Mouse (Mus musculus): ENCODE data around the gene Tshz2. TPM values are rescaled to one million over a fixed set of nuclear protein-coding genes. Genes with fewer than 3 reads are reported as not detected.
"Not testable (repeated sequence)": the region's sequence is repeated elsewhere in the genome, so short reads cannot be mapped to it uniquely, and the experiment has no call there.

Gene Tshz2
- total RNA-seq (2021) = 10 to 100 TPM in 1 of 2 experiments, 1 to 10 TPM in 1; 9.4 to 11.5 TPM
- long read RNA-seq, experiment 1, partial matches to known transcripts = 0 of 2 reads
- long read RNA-seq, experiment 1, other reads (novel, unspliced or antisense) = 2 of 2 reads
- long read RNA-seq, experiment 2, partial matches to known transcripts = 0 of 1 reads
- long read RNA-seq, experiment 2, other reads (novel, unspliced or antisense) = 1 of 1 reads

DNA sequence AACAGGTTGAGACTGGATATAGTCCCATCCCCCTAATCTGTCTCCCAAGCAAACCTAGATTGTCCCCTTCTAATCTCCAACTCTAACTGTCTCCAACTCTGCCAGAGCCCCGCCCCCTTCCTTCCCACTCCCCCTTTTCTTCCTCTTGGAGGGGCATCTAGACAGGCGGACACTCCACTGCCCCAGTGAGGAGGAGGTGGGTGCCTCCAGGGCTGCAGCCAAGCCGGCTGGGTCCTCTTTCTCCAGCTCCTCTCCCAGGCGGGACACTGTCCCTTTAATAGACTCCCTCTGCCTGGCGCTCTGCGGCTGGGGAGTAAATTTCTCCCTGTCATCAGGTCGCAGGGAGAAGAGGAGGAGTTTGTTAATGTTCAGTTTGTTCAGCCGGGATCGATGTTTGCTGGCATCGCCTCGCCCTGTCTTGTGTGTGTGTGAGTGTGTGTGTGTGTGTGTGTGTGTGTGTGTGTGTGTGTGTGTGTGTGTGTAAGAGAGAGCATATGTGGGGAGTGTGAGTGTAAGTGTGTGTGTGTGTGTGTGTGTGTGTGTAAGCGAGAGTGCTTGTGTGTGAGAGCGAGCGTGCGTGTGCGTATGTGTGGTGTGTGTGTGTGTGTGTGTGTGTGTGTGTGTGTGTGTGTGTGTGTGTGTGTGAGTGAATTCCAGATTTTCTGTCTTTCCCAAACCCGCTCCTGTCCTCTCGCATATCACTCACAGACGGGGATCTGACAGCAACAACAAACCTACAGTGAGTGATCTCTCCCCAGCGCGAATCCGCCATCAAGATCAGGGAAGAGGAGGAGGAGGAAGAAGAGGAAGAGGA, at the start of gene Tshz2:
Gene Tshz2, plus strand, starts transcription at position 676 of the 814 bp plus-strand sequence.
- DNase-seq (ENCODE audit: low spot score) = peak; percentile 60

DNA sequence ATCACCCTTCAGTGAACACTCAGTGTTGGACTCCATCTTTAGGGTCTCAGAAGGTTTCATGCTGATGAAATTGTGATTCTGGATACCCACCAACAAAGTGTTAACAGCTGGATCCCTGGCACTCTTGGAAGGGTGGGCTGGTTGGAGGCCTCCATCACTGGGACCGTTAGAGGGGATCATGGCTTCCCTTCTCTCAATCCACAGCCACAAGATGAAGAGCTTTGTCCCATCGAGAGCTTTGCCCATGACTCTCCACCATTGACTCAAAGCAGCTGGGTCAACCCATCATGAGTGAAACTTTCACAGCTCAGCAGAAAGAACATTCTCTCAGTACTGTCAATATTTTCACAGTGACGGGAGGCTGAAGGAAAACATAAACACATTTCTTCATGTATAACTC, 49.3 kb upstream of the Tshz2 start:
- no peak for DNase-seq (ENCODE audit: low spot score)

DNA sequence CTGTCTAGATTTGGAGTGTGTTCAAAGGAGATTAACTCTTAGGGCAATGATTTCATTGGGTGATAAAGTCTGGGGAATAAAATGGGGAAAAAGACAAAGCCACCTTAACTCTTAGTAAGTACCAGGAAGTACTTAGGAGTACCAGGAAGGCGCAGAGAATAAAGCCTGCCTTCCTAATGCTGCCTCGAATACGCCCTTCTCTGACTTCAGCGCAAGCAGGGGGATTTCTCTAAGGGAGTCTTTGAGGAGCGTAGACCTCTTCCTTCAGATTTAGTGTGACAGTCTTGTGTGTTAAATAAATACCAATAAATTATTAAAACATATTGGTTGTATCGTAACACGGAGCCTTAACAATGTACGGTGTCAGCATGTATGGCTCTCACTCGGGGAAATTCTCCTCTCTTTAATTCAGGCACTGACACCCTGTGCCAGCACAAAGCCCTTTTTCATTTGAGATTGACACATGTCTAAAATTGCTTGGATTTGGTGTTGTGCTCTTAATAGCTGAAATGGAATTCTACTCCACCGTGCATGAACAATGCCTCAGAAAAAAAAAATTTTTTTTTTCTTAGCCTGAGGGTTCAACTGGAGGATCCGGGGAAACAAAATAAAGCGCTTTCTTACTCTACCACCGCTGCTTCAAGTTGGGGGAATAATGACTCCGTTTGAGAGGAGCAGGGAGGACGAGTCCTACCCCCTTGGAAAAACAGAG, 47.9 kb upstream of the Tshz2 start:
- no peak for DNase-seq (ENCODE audit: low spot score)

DNA sequence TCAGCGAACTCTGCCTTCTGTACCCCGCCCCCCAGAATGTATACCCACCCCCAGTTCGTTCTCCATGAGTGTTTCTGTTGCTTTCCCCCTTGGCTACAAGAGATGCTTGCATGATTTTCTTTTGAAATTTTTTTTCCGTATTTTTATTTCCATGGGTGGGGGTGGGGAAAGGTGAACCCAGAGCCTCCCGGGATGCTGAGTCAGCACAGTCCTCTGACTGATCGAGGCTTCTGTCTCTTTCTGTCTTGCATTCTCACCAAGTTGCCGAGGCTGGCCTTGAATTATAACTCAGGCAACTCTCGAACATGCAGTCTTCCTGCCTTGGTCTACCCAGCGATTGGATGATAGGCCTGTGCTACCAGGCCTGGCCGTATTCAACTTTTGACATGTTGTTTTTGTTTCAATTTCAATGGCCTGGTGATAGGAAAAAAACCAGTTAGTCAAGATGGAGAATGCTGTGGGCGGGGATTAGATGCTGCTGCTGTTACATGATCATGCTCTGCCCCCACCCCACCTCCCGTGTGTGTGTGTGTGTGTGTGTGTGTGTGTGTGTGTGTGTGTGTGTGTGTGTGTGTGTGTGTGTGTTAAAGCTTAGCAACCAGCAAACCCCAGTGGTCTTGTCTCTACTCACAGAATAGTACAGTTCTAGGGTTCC, 47.1 kb upstream of the Tshz2 start:
- DNase-seq (ENCODE audit: low spot score) = no peak

DNA sequence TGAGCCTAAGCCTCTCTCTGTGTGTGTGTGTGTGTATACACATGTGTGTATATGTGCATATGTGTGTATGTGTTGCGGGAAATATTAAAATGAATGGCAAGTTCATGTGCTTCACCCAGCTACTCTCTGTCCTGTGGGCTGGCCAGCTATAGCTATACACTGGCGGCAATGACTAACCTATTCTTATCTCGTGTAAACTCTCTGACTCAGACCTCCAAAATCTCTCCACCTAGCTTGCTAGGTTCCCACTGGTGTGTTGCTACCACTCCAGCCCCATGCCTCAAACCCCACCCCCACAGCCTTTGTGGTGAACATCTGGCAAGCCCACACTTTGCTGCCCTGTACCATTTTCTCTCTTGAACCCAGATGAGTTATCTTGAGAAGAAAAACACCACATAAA, 46.1 kb upstream of the Tshz2 start:
- DNase-seq (ENCODE audit: low spot score) = no peak

DNA sequence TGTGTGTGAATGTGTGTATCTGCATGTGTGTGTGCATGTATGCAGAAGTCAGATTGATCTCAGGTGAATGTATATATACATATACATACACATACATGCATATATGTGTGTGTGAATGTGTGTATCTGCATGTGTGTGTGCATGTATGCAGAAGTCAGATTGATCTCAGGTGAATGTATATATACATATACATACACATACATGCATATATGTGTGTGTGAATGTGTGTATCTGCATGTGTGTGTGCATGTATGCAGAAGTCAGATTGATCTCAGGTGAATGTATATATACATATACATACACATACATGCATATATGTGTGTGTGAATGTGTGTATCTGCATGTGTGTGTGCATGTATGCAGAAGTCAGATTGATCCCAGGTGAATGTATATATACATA, 45.2 kb upstream of the Tshz2 start, which contains the start of gene Gm11011:
Gene Gm11011, minus strand, starts transcription at position 101 of the 400 bp plus-strand sequence.
- not testable (repeated sequence) for DNase-seq (ENCODE audit: low spot score)

DNA sequence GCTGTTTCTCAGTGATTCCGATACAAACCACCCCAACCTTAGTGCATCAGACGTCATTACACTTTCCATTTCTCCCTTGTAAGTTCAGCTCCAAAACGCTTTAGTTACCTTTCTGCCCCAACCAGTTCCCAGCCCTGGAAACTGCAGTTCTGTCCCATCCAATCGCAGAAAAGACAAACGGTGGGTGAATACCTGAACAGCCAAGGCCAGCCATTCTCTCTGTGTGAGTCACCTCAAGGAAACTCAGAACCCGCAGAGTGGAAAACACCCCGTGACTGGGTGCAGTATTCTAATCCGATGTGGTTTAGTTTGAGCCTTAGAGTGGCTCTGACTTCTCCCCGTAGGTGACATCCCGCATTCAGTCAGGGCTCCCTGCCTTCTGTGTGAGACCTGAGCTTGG, 43.1 kb upstream of the Tshz2 start:
- DNase-seq (ENCODE audit: low spot score) = no peak

DNA sequence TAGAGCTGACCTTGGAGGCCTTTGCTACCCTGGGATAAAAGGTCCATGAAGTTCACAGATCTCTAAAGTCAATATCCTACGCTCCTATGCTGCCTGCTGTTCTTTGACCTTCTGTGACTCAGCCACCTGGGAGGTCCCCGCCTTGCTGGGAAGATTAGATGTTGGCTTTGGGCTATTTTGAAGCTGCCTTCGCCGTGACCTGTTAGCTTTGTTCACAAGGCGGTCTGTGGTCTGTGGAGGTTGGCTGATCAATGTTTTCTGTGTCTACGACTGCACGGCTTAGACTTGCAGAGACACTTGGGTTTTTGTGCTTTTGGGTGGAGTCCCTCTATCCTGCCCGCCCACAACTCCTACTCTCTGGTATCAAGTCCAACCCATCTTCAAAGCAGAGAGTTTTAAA, 42.4 kb upstream of the Tshz2 start:
- no peak for DNase-seq (ENCODE audit: low spot score)

DNA sequence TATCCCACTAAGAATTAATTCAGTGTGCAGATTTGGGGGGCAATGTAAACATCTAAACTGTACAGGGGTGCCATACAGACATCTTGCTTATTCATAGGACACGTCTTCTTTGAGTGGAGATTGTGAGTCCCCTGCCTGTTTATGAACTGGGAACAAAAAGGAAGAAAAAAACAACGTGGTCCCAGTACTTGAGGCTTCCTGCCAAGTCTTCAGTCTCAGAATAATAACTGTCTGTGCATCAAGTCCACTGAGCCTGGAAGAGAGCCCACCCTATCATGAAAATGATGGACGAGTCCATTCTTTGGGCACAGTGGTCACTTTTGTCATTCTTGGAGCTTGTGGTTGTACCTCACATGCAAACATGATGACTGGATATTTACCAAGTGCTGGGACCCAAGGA, 39.1 kb upstream of the Tshz2 start:
- no peak for DNase-seq (ENCODE audit: low spot score)

DNA sequence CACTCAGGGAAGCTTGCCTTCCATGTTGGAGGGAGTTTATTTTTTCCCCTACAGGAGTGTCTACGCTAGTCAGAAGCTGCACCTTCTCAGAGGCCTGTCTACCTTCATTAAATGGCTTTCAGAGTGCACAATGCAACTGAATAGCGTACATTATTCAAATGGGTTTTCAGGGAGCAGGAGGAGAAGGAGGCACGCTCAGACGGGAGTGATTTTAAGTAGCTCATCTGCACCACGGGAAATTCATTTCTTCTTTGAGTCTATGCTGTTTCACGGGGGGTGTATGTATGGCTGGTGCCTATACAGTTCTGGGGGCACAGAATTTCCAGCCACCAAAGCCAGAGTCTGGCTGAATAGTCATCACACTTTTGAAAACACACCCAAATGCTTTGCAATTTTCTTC, 35.5 kb upstream of the Tshz2 start:
- no peak for DNase-seq (ENCODE audit: low spot score)

DNA sequence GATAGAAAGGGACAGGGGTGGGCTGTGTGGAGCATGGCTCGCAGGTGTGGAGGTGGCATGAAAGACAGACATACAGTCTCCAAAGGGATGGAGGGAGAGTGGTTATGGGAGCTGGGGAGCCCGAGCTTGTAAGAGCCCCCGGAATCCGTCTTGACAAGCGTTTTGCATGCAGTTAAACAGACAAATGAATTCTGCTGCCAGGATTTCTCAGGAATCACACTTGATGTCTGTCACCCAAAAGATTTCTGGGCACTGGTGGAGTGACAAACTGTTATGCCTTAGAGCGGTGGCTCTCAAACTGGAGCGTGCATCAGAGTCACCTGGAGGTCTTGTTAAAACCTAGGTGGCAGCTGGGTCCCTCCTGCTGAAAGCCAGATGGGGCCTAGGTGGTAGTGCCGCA, 34.8 kb upstream of the Tshz2 start:
- DNase-seq (ENCODE audit: low spot score) = no peak

DNA sequence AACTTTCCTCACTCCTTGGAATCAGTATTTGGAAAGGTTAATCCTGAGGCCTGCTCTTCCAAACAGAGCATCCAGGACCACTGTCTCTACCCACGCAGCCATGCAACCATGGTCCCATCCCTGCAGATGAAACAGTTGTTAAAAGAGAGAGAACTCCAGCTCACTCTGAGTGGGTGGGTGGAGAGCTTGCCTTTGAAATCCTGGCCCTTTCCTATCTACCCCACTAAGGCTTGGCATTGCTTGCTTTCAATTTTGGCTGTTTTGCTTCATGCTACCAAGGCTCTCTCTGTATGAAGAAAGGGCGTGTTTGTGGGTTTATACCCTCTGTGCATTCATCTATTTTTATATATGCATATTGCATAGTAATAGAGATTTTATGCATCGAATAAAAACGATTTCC, 33.2 kb upstream of the Tshz2 start:
- no peak for DNase-seq (ENCODE audit: low spot score)

DNA sequence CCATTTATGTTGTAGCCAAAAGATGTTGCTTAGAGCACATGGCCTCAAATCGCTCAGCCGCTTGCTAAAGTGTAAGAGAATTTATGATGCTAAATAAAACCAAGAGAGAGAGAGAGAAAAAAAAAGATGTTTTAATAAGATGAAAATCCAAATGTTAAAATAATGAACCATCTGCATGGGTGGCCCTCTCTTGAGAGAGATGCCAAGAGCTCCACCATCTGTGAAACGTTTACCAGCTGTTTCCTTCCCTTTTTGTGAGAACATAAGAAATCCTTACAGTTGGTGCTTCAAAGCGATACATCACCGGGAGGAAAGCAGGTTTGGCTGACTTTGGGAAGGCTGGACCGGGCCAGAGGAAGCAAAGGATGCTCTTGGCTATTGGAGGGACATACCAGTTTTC, 32.6 kb upstream of the Tshz2 start:
- DNase-seq (ENCODE audit: low spot score) = no peak

DNA sequence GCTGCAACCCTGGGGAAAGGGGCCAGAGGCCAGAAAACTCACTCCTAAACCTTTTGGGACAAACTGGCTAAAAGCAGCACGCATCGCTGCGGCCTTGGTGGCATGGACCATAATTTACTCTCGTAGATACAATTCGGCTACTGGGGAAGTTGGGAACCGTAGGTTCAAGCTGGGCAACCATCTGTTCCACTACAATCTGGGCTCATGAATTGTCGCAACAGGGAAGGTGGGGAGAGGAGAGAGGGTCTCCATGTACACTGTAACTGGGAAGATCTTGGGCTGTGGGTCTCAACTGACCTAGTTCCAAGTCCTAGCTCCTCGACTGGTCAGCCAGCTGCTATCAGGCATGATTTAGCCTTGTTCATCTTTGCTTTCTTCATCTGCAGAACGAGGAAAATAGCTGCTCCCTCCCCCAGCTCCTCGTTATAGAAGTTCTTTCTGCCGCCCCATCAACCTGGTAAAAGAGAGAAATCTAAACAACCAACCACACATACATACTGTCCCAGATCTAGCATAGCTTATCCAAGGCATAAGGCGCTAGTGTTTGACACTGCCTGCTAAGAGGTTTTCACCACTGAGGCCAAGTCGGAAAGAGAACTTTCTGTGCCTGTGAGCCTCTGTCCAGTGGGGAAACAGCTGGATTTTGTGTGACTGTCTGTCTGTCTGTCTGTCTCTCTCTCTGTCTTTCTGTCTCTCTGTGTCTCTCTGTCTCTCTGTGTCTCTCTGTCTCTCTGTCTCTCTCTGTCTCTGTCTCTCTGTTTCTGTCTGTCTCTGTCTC, 25.7 kb upstream of the Tshz2 start:
- no peak for DNase-seq (ENCODE audit: low spot score)

DNA sequence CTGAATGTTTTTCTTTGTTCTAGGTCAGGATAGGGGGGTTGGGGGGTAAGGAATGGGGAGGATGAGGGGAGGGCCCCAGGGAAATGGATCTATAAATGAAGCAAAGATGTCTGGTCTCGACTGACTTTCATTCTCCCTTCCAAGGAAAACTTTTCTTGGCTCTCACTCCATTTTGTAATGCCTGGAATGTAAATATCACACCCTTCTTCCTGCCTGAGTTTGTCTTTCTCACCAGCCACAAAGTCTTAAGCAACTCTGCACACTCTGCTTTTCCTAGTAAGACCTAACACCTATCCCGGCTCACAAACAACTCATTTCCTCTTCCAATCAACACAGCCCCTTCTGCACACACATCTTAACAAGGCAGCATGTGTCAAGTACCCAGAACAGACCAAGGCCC, 25.0 kb upstream of the Tshz2 start:
- no peak for DNase-seq (ENCODE audit: low spot score)

DNA sequence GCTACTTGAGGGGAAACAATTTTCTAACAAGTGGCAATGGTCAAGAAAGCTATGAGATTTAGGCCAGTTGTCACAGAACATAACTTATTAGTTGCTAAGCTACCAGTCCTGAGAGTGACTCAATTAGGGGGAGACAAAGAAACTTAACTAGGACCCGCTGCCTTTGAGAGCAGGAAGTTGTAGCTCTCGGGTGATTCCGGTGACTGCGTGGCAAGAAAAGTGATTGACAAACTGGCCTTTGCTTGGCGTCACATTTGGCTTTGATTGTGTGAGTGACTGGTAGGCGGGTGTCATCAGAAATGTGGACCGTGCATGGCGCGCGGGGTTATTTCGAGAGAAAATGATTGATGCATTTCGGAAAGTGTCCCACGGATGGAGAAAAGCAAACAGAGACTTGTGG, 22.9 kb upstream of the Tshz2 start:
- DNase-seq (ENCODE audit: low spot score) = no peak

DNA sequence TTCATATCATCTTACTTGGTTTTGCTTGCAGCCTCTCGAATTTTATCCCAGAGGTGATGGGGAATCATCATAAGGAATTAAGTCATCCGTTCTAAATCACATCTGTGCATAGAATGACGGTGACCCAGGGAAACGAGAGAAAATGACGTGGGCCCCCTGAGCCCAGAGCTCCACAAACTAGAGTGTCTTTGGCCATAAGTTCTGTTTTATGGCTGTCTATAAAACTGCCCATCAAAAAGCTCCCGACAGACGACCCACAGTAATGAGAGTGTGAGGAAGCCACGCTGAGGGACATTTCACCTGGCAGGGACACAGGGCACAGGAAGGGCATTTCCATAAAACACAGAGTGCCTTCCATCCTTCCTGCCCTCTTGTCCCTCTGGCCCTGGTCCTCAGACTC, 21.9 kb upstream of the Tshz2 start:
- DNase-seq (ENCODE audit: low spot score) = no peak

DNA sequence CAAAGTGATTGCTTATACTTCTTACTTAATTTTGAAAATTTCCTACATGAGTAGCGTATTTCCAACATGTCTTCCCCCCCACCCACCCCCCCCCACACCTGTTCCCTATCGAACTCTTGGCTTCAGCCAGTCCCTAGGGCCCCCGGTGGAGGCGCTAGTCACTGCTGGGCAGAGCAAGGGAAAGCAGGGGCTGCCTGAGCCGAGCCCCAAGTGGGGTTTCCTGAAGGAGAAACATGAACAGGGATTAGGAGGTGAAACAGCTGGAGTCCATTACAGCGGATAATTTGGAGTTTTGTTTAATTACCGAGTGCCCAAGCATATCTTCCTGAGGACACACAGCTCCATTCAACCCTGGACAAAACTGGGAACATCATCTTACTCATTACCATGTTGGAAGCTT, 21.3 kb upstream of the Tshz2 start:
- no peak for DNase-seq (ENCODE audit: low spot score)

DNA sequence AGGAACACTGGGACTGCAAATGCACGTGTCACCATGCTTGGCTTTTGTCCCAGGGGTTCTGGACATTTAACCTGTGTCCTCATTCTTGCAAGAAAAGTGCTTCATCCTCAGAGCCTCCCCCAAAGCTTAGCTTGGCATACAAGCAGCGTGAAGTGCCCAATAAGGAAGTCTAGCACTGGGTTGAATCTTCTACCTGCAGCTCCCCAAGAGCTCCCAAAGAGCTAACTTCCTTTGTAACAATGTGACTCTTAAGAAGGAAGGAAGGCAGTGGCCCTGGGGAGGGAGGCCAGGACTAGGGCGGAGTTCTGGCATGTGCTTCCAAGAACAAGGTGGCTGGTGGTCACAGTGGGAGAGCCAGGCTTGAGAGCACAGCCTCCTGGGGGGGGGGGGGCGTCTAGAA, 18.1 kb upstream of the Tshz2 start:
- no peak for DNase-seq (ENCODE audit: low spot score)

DNA sequence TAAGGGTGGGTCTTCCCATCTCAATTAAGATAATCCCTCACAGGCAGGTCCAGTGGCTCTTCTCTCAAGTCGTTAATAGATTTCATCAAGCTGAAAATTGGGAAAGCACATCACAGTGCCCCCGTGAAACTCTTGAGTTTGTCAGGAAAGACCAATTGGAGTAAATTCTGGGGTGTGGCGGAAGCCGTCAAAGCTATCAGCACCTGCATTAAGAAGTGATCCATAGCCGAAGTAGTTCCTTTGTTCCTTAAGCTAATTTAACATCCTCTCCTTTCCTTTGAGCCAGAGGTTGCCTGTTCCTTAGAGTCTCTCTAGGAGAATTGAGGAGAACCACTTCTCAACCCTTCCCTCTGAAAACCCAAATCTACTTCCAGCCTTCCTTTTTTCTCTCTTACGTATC, 16.8 kb upstream of the Tshz2 start:
- no peak for DNase-seq (ENCODE audit: low spot score)

DNA sequence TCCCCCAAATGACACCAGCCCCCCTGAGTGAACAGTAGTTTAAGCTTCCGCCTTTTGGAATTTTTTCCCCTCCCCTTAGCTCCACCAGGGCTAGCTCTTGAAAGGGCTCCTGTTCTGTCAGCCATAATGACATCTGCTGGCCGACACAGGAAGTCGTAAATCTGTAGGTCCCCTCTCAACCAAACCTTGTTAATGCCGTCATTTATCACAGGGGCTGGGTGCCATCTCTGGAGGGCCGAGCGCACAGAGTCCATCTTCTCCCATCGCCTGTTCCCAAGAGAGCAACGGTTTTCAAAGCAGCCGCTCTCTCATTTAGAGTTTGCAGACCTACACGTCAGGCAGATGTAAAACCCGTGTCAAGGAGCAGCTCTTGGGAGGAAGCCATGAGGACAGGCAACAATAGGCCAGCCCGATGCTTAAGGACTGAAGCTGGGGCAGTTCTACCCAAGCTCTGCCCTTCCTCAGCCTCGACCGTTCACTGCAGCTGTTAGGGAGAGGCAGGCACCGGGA, 11.6 kb upstream of the Tshz2 start:
- DNase-seq (ENCODE audit: low spot score) = no peak
